Mouse (Mus musculus): ENCODE data around the gene Tbc1d10c. TPM values are rescaled to one million over a fixed set of nuclear protein-coding genes. Genes with fewer than 3 reads are reported as not detected.

Tbc1d10c gene
- polyA plus RNA-seq, 1 experiment from 2014 or later, result 1.9 TPM

- POLR2A ChIA-PET, result interaction anchor here (0.7 to 8.3 kb wide), 7 partner anchors 14 to 130 kb away, joined by 3 to 199 read pairs (median 4); partner anchors contain the start of genes AC109138.7, Aip, Clcf1 and Rad9a
- DNase-seq (ENCODE audit: low read depth, low spot score), result no peak
- in situ Hi-C loops (cut with MboI; ENCODE audit: low pct_unique_long_range_greater_than_20kb), result no loop called here
- CTCF ChIA-PET, result interaction anchor here (0.7 to 20.5 kb wide), 22 partner anchors 11 to 176 kb away, joined by 3 to 396 read pairs (median 4); partner anchors contain the start of genes AC109138.7, Aip, Ankrd13d and Cdk2ap2
- peak; percentile 13 for ATAC-seq
- no peaks in the 10 kb centered on the region for H3K27me3 ChIP-seq
- peak; percentile 98 for TF ChIP-seq CTCF (IDR thresholded peaks at IDR 0.05)
Measured at GRCm38 (mm10) chr19:4227894-4228678, 37.0 kb upstream of the Tbc1d10c start.

GRCm38 (mm10) chr19:4227446-4227845 is 36.4 kb upstream of the Tbc1d10c start:
- ATAC-seq, result no peak
- H3K27me3 ChIP-seq, result no peaks in the 10 kb centered on the region
- CTCF ChIA-PET, result interaction anchor here (0.9 to 20.5 kb wide), 12 partner anchors 11 to 107 kb away, joined by 3 to 396 read pairs (median 6); partner anchors contain the start of genes AC109138.7, Aip, Ankrd13d and Clcf1
- in situ Hi-C loops (cut with MboI; ENCODE audit: low pct_unique_long_range_greater_than_20kb), result no loop called here
- DNase-seq (ENCODE audit: low read depth, low spot score), result no peak
- POLR2A ChIA-PET, result interaction anchor here (0.7 to 8.3 kb wide), 3 partner anchors 14 to 58 kb away, joined by 3 to 199 read pairs (median 9); partner anchors contain the start of genes AC109138.7 and Clcf1
- TF ChIP-seq CTCF (IDR thresholded peaks at IDR 0.05), result no peak

DNA sequence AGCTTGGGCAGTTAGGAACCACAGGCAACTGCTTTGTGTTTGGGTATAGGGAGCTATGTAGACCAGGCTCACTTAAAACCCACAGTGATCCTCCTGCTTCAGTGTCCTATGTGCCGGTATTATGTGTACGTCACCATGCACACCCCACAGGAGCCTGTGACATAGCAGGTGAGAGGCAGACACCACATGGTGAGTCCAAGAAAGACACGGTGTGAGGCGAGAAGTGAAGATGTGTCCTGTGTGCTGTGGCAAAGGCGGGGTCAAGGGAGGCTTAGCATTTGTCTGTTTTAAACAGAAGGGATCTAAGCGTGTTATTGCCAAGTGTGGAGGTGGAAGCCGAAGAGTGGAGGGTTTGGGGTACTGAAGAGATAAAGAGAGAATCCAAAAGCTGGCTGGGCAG is 35.7 kb upstream of the Tbc1d10c start:
- in situ Hi-C loops (cut with MboI; ENCODE audit: low pct_unique_long_range_greater_than_20kb), result no loop called here
- ChIA-PET POLR2A (interaction anchor here (2.3 to 8.3 kb wide), 2 partner anchors 14 to 57 kb away, joined by 9 to 199 read pairs; partner anchors contain the start of genes AC109138.7 and Clcf1), CTCF (interaction anchor here (20.5 kb wide), 1 partner anchor 15 kb away, joined by 396 read pairs; the partner anchor contains the start of genes AC109138.7 and Clcf1)
- no peak for DNase-seq (ENCODE audit: low read depth, low spot score)
- no peak for ATAC-seq
- TF ChIP-seq CTCF (IDR thresholded peaks at IDR 0.05), result no peak
- no peaks in the 10 kb centered on the region for H3K27me3 ChIP-seq

- CTCF ChIA-PET, result interaction anchor here (1.4 to 20.5 kb wide), 2 partner anchors 10 to 16 kb away, joined by 3 to 396 read pairs; partner anchors contain the start of genes AC109138.7 and Clcf1
- DNase-seq (ENCODE audit: low read depth, low spot score) (no peak), ATAC-seq (peak; percentile 22)
- in situ Hi-C loops (cut with MboI; ENCODE audit: low pct_unique_long_range_greater_than_20kb), result no loop called here
- no peaks in the 10 kb centered on the region for H3K27me3 ChIP-seq
- no peak for TF ChIP-seq CTCF (IDR thresholded peaks at IDR 0.05)
- POLR2A ChIA-PET, result interaction anchor here (1.5 to 4.1 kb wide), 3 partner anchors 10 to 14 kb away, joined by 9 to 23 read pairs (median 9); partner anchors contain the start of gene Pold4
Measured at GRCm38 (mm10) chr19:4222165-4222564, 31.1 kb upstream of the Tbc1d10c start.

DNA sequence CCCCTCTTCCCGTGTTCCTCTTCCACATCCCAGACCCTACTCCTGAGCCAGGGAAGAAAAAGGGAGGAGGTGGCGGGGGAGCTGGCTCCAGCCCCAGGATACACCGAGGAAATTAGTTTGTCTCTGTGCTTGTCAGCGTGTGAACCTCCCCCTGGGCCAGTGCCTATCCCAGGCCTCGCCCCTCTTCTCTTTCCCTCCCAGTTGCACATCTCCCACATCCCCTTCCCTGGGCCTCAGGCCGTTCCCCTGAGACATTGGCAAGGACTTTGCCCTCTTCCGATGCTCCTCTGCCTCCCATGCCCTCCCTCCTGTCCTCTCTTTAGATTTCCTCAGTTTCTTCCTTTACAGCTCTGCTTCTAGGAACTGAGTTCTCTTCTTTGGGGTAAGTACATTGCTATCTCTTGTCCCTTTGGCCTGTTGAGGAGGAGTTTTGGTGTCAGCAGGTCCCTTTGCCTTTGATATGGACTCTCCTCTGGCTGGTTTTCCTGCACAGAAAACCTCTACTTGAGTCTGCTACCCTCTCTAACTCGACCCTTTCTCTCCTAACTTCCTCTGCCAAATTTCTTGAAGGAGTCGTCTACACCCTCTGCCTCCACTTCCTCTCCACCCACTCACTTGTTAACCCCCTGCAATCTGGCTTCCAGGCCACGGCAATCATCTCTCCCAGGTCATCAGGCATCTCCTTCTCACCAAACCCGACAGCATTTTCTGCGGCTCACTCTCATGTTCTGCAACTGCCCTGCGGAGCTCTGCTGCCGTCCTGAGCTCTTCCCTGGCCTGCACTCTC is 30.1 kb upstream of the Tbc1d10c start:
- TF ChIP-seq CTCF (IDR thresholded peaks at IDR 0.05), result no peak
- POLR2A ChIA-PET, result interaction anchor here (1.5 to 16.4 kb wide), 3 partner anchors 9 to 13 kb away, joined by 9 to 199 read pairs (median 23); partner anchors contain the start of gene Pold4
- CTCF ChIA-PET, result interaction anchor here (17.4 to 20.5 kb wide), 2 partner anchors 5 to 9 kb away, joined by 396 read pairs; partner anchors contain the start of genes AC109138.7, Clcf1 and Pold4
- H3K27me3 ChIP-seq, result no peaks in the 10 kb centered on the region
- no peak for DNase-seq (ENCODE audit: low read depth, low spot score)
- ATAC-seq, result no peak
- in situ Hi-C loops (cut with MboI; ENCODE audit: low pct_unique_long_range_greater_than_20kb), result no loop called here

GRCm38 (mm10) chr19:4220416-4220815 is 29.3 kb upstream of the Tbc1d10c start:
- TF ChIP-seq CTCF (IDR thresholded peaks at IDR 0.05), result no peak
- ATAC-seq (no peak), DNase-seq (ENCODE audit: low read depth, low spot score) (no peak)
- in situ Hi-C loops (cut with MboI; ENCODE audit: low pct_unique_long_range_greater_than_20kb), result no loop called here
- CTCF ChIA-PET, result interaction anchor here (1.1 to 20.5 kb wide), 3 partner anchors 5 to 50 kb away, joined by 3 to 396 read pairs (median 396); partner anchors contain the start of genes AC109138.7, Clcf1 and Pold4
- POLR2A ChIA-PET, result interaction anchor here (1.5 to 16.4 kb wide), 4 partner anchors 9 to 19 kb away, joined by 3 to 199 read pairs (median 20); partner anchors contain the start of genes Pold4 and Rad9a
- no peaks in the 10 kb centered on the region for H3K27me3 ChIP-seq

DNA sequence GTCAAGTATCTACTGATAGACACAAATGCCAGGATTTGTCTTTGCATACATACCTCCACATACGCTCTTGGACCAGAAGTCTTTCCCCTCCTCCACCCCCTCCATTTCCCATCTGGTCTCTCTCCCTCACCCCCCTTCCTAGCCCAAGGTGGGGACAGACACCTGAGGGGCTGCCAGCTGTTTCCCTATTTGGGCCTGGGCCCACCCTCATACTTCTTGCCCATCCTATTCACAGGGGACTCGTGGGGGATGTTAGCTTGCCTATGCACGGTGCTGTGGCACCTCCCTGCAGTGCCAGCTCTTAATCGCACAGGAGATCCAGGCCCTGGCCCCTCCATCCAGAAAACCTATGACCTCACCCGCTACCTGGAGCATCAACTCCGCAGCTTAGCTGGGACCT is 28.9 kb upstream of the Tbc1d10c start:
- ChIA-PET POLR2A (interaction anchor here (1.5 to 16.4 kb wide), 4 partner anchors 9 to 19 kb away, joined by 3 to 199 read pairs (median 20); partner anchors contain the start of genes Pold4 and Rad9a), CTCF (interaction anchor here (1.1 to 20.5 kb wide), 3 partner anchors 6 to 50 kb away, joined by 3 to 396 read pairs (median 396); partner anchors contain the start of genes AC109138.7, Clcf1 and Pold4)
- ATAC-seq (no peak), DNase-seq (ENCODE audit: low read depth, low spot score) (no peak)
- no peak for TF ChIP-seq CTCF (IDR thresholded peaks at IDR 0.05)
- no peaks in the 10 kb centered on the region for H3K27me3 ChIP-seq
- in situ Hi-C loops (cut with MboI; ENCODE audit: low pct_unique_long_range_greater_than_20kb), result no loop called here

GRCm38 (mm10) chr19:4218784-4219183 is 27.7 kb upstream of the Tbc1d10c start:
- ChIA-PET CTCF (interaction anchor here (1.2 to 20.5 kb wide), 3 partner anchors 7 to 36 kb away, joined by 5 to 396 read pairs (median 396); partner anchors contain the start of genes AC109138.7, Clcf1 and Pold4), POLR2A (interaction anchor here (0.9 to 16.4 kb wide), 5 partner anchors 8 to 17 kb away, joined by 3 to 199 read pairs (median 17); partner anchors contain the start of genes Pold4 and Rad9a)
- ATAC-seq, result no peak
- in situ Hi-C loops (cut with MboI; ENCODE audit: low pct_unique_long_range_greater_than_20kb), result no loop called here
- no peaks in the 10 kb centered on the region for H3K27me3 ChIP-seq
- no peak for TF ChIP-seq CTCF (IDR thresholded peaks at IDR 0.05)
- no peak for DNase-seq (ENCODE audit: low read depth, low spot score)

- ChIA-PET CTCF (interaction anchor here (0.9 to 20.5 kb wide), 5 partner anchors 6 to 93 kb away, joined by 3 to 396 read pairs (median 5); partner anchors contain the start of genes AC109138.7, Clcf1, Pold4 and Rad9a), POLR2A (interaction anchor here (0.9 to 16.4 kb wide), 6 partner anchors 9 to 46 kb away, joined by 3 to 199 read pairs (median 4); partner anchors contain the start of genes Pold4 and Rad9a)
- ATAC-seq, result no peak
- in situ Hi-C loops (cut with MboI; ENCODE audit: low pct_unique_long_range_greater_than_20kb), result no loop called here
- H3K27me3 ChIP-seq, result no peaks in the 10 kb centered on the region
- no peak for DNase-seq (ENCODE audit: low read depth, low spot score)
- no peak for TF ChIP-seq CTCF (IDR thresholded peaks at IDR 0.05)
Measured at GRCm38 (mm10) chr19:4218293-4218692, 27.2 kb upstream of the Tbc1d10c start.
